Mouse (Mus musculus) neutrophil, adult 5-6 weeks (primary cell): Measurements from ENCODE around the gene Esrp2. TPM values are rescaled to one million over a fixed set of nuclear protein-coding genes. Genes with fewer than 3 reads are reported as not detected.

Experiments
- ATAC-seq: fragments of 151-379, 151-347 bp; 2 replicates; pipeline ENCODE4 v1.8.0; 2017; ENCODE audit warnings: mild to moderate bottlenecking, moderate TSS enrichment; ENCODE audit not compliant: insufficient number of reproducible peaks, poor library complexity, low FRiP score, severe bottlenecking; ENCODE audit errors: extremely low read depth
- total RNA-seq: library from RNA; stranded (forward); fragments of 200-1000 nt; gene quantifications from 2 replicates; pipeline ENCODE4 v1.2.3, GENCODE M21; 2017

Gene Esrp2
- total RNA-seq, 1 experiment from 2014 or later = not detected

- ATAC-seq = peak; percentile 92
Observed at GRCm38 (mm10) chr8:106149801-106150652, 13.3 kb upstream of the Esrp2 start, which contains the start of gene Pla2g15. TSS of gene Pla2g15 (plus strand) at chr8:106150399.

GRCm38 (mm10) chr8:106149025-106149424 lies 12.3 kb upstream of the Esrp2 start:
- ATAC-seq = no peak

DNA sequence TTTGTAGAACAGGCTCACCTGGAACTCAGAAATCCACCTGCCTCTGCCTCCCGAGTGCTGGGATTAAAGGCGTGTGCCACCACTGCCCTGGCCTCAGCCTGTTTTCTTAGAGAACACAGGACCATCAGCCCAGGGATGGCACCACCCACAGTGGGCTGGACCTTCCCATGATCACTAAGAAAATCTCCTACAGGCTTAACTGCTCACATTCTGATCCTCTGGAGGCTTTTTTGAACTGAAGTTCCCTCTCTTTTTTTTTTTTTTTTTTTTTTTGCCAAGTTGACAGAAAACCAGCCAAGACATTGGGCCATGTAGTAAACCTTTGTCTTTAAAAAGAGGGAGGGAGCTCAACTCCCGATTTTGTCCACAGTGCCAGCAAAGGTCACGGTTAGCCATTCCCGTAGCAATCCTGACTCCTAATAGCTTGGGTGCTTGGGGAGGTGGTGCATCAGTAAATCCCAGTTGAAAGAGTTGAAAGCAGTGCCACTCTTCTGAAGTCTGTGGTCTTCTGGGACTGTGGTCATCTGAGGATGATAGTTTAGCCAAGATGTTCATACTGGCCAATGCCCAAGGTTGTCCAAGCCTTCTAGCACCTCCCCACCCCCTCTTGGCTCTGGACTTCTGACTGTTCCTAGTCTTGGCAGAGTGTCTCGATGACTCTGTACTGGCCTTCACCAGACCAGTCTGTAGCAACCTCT lies 11.2 kb upstream of the Esrp2 start:
- ATAC-seq = no peak

DNA sequence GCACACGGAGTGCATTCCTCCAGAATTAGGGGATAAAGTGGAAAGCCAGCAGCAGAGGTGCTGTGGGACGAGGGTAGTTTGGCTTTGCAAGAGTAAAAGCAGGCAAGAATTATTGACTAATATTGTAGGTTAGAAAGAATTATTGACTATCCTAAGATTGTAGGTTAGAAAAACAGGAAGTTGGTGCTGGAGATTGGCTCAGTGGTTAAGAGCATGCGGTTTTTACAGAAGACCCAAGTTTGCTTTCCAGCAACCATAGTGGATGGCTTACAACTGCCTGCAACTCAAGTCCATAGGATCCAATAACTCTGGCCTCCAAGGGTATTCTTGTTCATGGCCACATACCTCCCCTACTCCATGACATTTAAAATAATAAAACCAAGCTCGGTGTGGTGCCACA lies 9.2 kb upstream of the Esrp2 start:
- ATAC-seq = no peak

GRCm38 (mm10) chr8:106145331-106145730 lies 8.6 kb upstream of the Esrp2 start:
- no peak for ATAC-seq

GRCm38 (mm10) chr8:106140769-106141168 lies 4.0 kb upstream of the Esrp2 start:
- ATAC-seq = peak; percentile 79

GRCm38 (mm10) chr8:106140191-106140590 lies 3.4 kb upstream of the Esrp2 start:
- ATAC-seq = no peak

DNA sequence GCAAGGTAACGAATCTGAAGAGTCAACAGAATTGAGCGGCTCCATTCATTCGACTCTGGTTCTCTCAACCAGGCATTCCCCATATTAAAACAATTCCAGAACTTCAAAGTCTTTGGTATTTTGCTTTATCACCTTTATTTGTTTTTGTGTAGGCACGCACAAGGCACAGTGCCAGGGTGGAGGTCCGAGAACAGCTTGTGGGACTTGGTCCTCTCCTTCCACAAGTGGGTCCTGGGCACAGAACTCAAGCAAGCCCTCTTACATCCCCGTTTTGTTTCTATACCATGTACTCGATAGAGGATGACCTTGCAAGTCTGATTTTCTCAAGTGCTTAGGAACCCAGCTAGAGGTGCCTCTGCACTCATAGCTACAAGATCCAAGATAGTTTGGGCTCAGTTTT lies 1.8 kb upstream of the Esrp2 start:
- ATAC-seq = no peak

DNA sequence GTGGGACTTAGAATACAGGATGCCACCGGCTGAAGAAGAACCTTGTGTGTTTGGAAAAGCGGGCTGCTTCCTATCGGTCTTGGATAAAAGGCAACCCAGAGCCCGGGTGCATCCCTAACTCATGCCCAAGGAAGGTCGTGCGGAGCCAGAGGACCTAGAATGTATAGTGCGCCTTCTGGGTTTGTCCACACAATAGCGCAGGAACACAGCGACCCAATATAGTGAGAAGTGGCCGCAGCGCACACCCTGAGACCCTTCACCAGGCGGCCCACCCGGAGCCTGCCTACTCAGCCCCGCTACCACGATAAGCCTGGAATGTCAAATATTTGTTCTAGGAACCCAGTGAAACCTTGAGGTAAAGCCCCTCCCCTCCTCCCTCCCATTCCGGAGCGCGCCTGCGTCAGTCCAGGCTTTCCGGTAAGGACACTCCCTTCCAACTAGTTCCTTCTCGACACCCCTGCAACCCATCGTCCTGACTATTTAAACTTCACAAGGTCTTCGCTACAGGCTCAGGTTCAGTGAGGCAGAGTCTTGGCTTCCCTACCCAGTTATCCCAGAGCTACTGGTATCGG lies 1.2 kb upstream of the Esrp2 start:
- peak; percentile 27; the same call in 1 of the 2 replicates for ATAC-seq

DNA sequence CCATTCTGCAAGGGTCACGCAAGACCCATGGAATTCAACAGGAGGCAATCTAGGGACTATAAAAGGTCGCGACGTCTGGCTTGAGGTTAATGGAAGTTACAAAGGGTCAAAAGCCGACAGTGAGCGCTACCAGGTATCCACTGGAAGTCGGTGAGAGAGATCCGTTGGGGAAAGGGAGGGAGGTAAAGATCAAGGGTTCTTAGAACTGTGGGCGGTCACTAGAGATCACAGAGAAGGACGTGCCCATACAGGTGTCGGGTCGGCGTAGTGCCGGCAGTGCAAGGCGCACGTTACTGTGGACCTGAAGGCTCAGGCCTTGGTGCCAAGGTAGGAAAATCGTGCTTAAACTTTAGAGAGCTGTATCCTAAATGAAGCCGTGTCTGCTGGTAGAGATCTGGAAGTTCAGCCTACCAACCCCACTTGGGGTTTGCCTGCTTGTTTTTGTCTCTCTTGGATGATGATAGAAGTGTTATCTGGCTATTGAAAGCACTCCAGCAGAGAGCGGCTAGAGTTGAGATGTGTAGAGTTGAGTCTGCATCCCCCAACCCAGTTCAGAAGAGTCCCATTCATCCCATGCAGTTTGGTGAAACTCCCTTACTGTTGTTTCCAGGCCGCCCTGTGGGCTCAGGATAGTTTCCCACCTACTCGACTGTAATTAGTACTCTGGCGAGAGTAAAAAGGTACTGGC lies 588 bp upstream of the Esrp2 start:
- no peak for ATAC-seq

- no peak for ATAC-seq
Observed at GRCm38 (mm10) chr8:106135672-106136071, 1.1 kb downstream of the Esrp2 start.

DNA sequence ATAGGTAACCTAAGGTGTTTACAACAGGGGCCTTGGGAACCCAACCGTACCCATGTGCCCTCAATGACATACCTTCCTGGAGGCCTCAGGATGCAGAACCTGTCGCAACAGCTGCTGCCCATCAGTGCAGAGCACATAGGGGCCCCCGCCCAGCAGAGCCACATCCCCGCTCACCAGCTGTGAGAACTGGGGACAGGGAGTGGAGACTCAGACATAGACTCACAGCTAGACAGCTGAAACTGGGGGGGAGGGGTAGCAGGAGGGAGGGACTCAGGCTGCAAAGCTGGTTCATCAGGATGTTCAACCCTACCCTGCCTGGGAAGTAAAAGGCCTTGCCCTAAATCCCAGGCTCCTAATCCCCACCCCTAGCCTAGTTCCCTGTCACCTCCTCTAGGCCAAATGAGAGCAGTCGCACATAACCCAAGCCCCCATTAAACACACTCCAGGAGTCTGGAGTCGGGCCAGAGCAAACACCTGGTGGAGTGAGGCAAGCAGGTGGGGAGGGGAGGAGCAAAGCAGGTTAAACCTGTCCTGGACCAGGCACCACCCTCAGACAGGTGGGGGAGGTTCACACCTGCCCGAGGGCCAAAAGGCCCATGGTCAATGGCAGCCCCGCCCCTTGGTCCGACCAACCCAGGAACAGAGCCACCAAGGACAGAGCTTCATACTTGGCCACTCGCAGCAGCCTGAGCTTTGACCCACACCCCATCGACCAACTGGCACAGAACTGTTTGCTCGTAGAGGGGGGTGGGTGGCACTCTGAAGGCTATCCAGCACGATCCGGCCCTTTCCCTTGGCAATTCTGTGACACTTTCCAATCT lies 1.8 kb downstream of the Esrp2 start:
- no peak for ATAC-seq

GRCm38 (mm10) chr8:106133946-106134345 lies 2.8 kb downstream of the Esrp2 start:
- no peak for ATAC-seq

- no peak for ATAC-seq
Observed at GRCm38 (mm10) chr8:106133526-106133925, 3.2 kb downstream of the Esrp2 start.

DNA sequence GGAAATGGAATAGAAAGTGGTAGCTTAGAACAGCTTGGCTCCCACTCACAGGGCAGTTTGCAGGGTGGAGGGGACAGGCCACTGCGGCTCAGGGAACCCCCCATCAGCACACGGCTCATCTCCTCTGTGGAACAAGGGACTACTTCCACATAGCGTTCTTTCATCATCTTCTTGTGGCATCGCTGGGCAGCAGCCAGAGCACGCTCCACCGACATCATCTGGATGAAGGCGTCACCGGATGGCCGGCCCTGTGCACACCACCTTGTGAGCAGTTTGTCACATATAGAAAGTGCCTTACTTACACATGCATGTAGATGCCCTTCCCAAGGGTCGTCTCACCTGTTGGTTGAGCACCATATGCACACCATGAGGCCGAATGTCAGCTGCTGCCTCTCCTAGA lies 4.4 kb downstream of the Esrp2 start:
- ATAC-seq = no peak

DNA sequence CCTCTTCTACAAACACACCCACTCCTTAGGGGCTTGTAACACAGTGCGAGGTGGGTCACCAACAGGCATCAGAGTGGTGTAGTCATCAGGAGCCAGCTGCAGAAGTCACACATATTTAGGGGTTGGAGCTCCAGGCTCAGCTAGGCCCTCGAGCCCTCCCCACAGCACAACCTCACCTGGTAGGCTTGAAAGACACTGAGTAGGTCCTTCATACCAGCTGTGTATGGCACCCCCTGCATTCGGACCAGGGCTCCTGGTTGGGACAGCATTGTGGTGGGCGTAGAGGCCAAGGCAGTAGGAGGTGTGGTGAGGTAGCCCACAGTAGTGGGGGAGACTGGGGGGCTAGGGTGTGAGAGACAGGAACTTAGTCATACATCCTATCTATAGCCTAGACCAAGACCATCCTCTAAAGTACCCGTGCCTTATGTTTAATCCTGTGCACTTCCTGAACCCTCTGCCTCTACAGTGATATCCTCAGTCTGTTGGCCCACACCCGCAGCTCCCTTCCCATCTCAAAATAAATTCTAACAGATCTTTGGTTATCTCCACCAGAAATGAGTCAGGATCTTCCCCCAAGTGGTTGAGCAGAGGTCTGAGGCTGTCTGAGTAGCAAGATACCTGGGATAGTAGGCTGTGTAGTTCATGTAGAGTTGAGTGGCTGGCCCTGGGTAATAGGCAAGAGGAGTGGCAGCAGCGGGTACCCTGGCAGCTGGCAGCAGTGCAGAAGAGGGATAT lies 5.1 kb downstream of the Esrp2 start:
- ATAC-seq = no peak

- no peak for ATAC-seq
Observed at GRCm38 (mm10) chr8:106131021-106131420, 5.8 kb downstream of the Esrp2 start.

DNA sequence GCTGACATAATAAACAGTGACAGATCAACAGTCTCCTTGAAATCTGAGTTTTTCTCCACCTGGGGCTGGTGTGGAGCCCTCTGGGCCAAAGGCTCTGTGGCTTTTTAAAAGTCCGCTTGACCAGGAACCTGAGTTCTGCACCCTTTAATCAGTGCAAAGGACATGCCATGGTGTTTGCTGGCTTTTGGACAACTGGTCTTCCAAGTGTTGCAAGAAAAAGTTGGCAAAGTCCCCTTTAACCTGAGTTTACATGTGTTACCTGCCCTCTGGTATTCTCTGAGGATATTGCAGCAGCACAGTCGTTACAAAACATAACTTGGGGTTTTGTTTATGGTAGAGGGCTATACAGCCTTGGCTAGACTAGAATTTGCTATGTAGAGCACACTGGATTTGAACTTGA lies 6.3 kb downstream of the Esrp2 start:
- no peak for ATAC-seq
